Mouse (Mus musculus) stomach, postnatal 0 days (tissue): Measurements from ENCODE around the gene Dagla.

Source experiments
- CTCF ChIP-seq: IDR thresholded peaks from 2 replicates; pipeline ENCODE4 v1.5.1; 2016; ENCODE audit warnings: antibody characterized with exemption, low read depth, mild to moderate bottlenecking, moderate library complexity
- EP300 ChIP-seq: optimal IDR thresholded peaks from 2 replicates; pipeline ENCODE3; 2016; ENCODE audit warnings: antibody characterized with exemption

DNA sequence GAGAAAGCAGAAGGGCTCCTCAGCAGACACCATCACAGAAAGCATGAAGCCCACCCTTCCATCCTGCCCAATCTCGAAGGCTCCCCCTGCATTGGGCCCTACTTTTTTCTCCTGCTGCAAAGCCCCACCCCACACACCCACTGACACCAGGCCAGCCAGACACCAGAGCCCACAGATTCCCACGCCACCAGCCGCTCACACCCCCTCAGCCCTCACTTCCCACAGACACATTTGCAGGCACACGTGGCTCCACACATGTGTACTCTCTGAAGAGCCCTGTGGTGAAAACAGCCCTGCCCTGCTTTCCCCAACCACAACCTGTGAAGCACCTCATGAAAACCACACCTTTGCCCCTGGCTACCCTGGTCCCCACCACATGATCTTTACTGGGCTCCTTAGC is 3.9 kb downstream of the Dagla start:
- TF ChIP-seq CTCF (no peak), EP300 (no peak)
